Mouse (Mus musculus) heart, adult 2 months (tissue): Measurements from ENCODE around the gene Ddx17. TPM values are rescaled to one million over a fixed set of nuclear protein-coding genes. Genes with fewer than 3 reads are reported as not detected.

Experiments
- DNase-seq, 2 experiments: peaks; one replicate each; pipeline ENCODE4 v3.0.0; 2021
- H3K27ac ChIP-seq: fragments of 200-600 bp; 2 replicates; pipeline ENCODE4 v1.8.1; 2022
- H3K27me3 ChIP-seq: fragments of 200-500 bp; 2 replicates; pipeline ENCODE4 v1.6.1; 2012; ENCODE audit warnings: mild to moderate bottlenecking, low read length, inconsistent platforms, mixed read lengths; ENCODE audit not compliant: control insufficient read depth, insufficient read depth
- H3K36me3 ChIP-seq: fragments of 200-500 bp; 2 replicates; pipeline ENCODE4 v1.6.1; 2012; ENCODE audit warnings: low read length, inconsistent platforms; ENCODE audit not compliant: control insufficient read depth, insufficient read depth
- H3K4me1 ChIP-seq: fragments of 200-500 bp; 2 replicates; pipeline ENCODE4 v1.6.1; 2011; ENCODE audit warnings: low read length; ENCODE audit not compliant: control insufficient read depth, insufficient read depth
- H3K4me3 ChIP-seq: fragments of 200-600 bp; 2 replicates; pipeline ENCODE4 v1.8.1; 2022
- H3K79me2 ChIP-seq: fragments of 200-500 bp; replicated peaks from 2 replicates; pipeline ENCODE4 v1.6.1; 2012; ENCODE audit warnings: mild to moderate bottlenecking, inconsistent platforms, low read length, moderate library complexity, mixed read lengths; ENCODE audit not compliant: control insufficient read depth, insufficient read depth
- H3K9ac ChIP-seq: fragments of 200-500 bp; 2 replicates; pipeline ENCODE4 v1.6.1; 2012; ENCODE audit warnings: low read depth, mild to moderate bottlenecking, control low read depth, inconsistent platforms, low read length, mixed read lengths
- CTCF ChIP-seq: fragments of 200-600 bp; IDR thresholded peaks from 2 replicates; pipeline ENCODE4 v1.8.1; 2022; ENCODE audit warnings: antibody characterized with exemption, mild to moderate bottlenecking, moderate library complexity
- EP300 ChIP-seq: fragments of 200-500 bp; IDR thresholded peaks from 2 replicates; pipeline ENCODE4 v1.6.1; 2011; ENCODE audit warnings: low read depth, low read length, control low read depth; ENCODE audit not compliant: insufficient read depth
- POLR2A ChIP-seq: fragments of 200-500 bp; IDR thresholded peaks from 2 replicates; pipeline ENCODE4 v1.6.1; 2011; ENCODE audit warnings: mild to moderate bottlenecking, low read depth, low read length, control low read depth; ENCODE audit not compliant: insufficient read depth
- WGBS: fragments of 180-500 bp; shearing (Covaris S2); methylation state at CpG from one replicate; pipeline ENCODE4 v1.1.7; 2018; 5-methylcytosine and 5-hydroxymethylcytosine counted together
- intact Hi-C: fragments of 180-260 bp; cut with DNase I; formaldehyde crosslinking; loops from one replicate; pipeline ENCODE4 v1.15.1; 2025
- polyA plus RNA-seq: library from polyadenylated mRNA; depleted of rRNA; stranded (reverse); fragments of >200 nt; gene quantifications from 2 replicates; pipeline ENCODE4 v1.2.3, GENCODE M21; 2012
- total RNA-seq, 2 experiments: library from RNA; stranded (reverse); gene quantifications; 2 replicates each; pipeline ENCODE4 v1.2.3; 2021

The Ddx17 gene
- total and polyA plus RNA-seq, 3 experiments, result 77.6 to 122 (median 95.1) TPM

GRCm38 (mm10) chr15:79516171-79517096, 30.1 kb downstream of the Ddx17 start, which contains the start of gene Kdelr3:
Kdelr3 (plus strand) TSS chr15:79516411.
- Histone ChIP-seq H3K36me3 (no peaks in the 10 kb centered on the region), H3K9ac (peak within 1 kb of the TSS; percentile 74), H3K79me2 (no peaks in the 10 kb centered on the region), H3K27ac (peak within 1 kb of the TSS; percentile 75), H3K4me3 (peak within 1 kb of the TSS; percentile 54), H3K27me3 (no peaks in the 10 kb centered on the region; the same call in 1 of the 2 replicates), H3K4me1 (peaks cover 5% of the 10 kb centered on the region)
- TF ChIP-seq CTCF, result peak; percentile 28
- no peak for TF ChIP-seq EP300
- peak; percentile 50; the same call in 1 of the 2 replicates for TF ChIP-seq POLR2A
- intact Hi-C loops, result loop anchor here (2.0 kb wide), 1 partner anchor 30 kb away; the partner anchor contains the start of gene Ddx17
- DNase-seq, result peak; percentile 89
- WGBS, result under 1% methylated on average over 71 of the region's 71 CpGs

GRCm38 (mm10) chr15:79513940-79514339, 32.6 kb downstream of the Ddx17 start:
- intact Hi-C loops, result no loop called here
- no peaks in the 10 kb centered on the region for H3K79me2 ChIP-seq
- no peak overlapping the region for H3K9ac ChIP-seq
- no peak for TF ChIP-seq POLR2A
- TF ChIP-seq CTCF, result no peak
- TF ChIP-seq EP300, result no peak
- peak; percentile 49 to 54 for DNase-seq
- no peak overlapping the region for H3K4me3 ChIP-seq
- no peaks in the 10 kb centered on the region for H3K36me3 ChIP-seq
- peaks cover 7% of the 10 kb centered on the region for H3K4me1 ChIP-seq
- WGBS, result 12% methylated on average over 9 of the region's 9 CpGs
- H3K27ac ChIP-seq, result no peak overlapping the region
- peaks cover 4% of the 10 kb centered on the region; the same call in 1 of the 2 replicates for H3K27me3 ChIP-seq

- peak; percentile 86 to 89 for DNase-seq
- Histone ChIP-seq H3K36me3 (no peaks in the 10 kb centered on the region), H3K79me2 (no peaks in the 10 kb centered on the region), H3K9ac (peak overlapping the region; percentile 47), H3K4me3 (peak overlapping the region; percentile 48), H3K4me1 (peaks cover 4% of the 10 kb centered on the region; the same call in 1 of the 2 replicates), H3K27me3 (peaks cover 4% of the 10 kb centered on the region; the same call in 1 of the 2 replicates), H3K27ac (no peak overlapping the region)
- 8% methylated on average over 61 of the region's 61 CpGs for WGBS
- TF ChIP-seq POLR2A, result no peak
- TF ChIP-seq CTCF, result 0 out of 2 replicates have a peak, but pooled peaks have one; percentile 7
- intact Hi-C loops, result no loop called here
Observed at GRCm38 (mm10) chr15:79511553-79512320, 34.8 kb downstream of the Ddx17 start.

- 84% methylated on average over 7 of the region's 7 CpGs for WGBS
- DNase-seq, result no peak
- Histone ChIP-seq H3K36me3 (no peaks in the 10 kb centered on the region), H3K4me3 (no peak overlapping the region), H3K27ac (no peak overlapping the region), H3K4me1 (peaks cover 2% of the 10 kb centered on the region; the same call in 1 of the 2 replicates), H3K9ac (no peak overlapping the region), H3K79me2 (no peaks in the 10 kb centered on the region), H3K27me3 (peaks cover 5% of the 10 kb centered on the region; the same call in 1 of the 2 replicates)
- intact Hi-C loops, result no loop called here
- no peak for TF ChIP-seq CTCF
- TF ChIP-seq POLR2A, result no peak
- TF ChIP-seq EP300, result no peak
Observed at GRCm38 (mm10) chr15:79510425-79510824, 36.1 kb downstream of the Ddx17 start.

- no peaks in the 10 kb centered on the region for H3K36me3 ChIP-seq
- 39% methylated on average over 6 of the region's 6 CpGs for WGBS
- no peak for TF ChIP-seq CTCF
- no peak for TF ChIP-seq EP300
- TF ChIP-seq POLR2A, result no peak
- no peaks in the 10 kb centered on the region for H3K79me2 ChIP-seq
- no peak overlapping the region for H3K27ac ChIP-seq
- peaks cover 9% of the 10 kb centered on the region for H3K27me3 ChIP-seq
- no peak for DNase-seq
- intact Hi-C loops, result no loop called here
- no peak overlapping the region for H3K4me3 ChIP-seq
- H3K4me1 ChIP-seq, result peaks cover 2% of the 10 kb centered on the region; the same call in 1 of the 2 replicates
- no peak overlapping the region for H3K9ac ChIP-seq
Observed at GRCm38 (mm10) chr15:79509998-79510397, 36.5 kb downstream of the Ddx17 start.
